Mouse (Mus musculus) regulatory T cell (primary cell): ENCODE measurements around the gene Hist1h2be.
"Not testable (repeated sequence)": the region's sequence is repeated elsewhere in the genome, so short reads cannot be mapped to it uniquely, and the experiment has no call there.

Source experiments
- in situ Hi-C: fragments of 300-600 bp; cut with MboI, MseI; formaldehyde crosslinking; loops from one replicate; pipeline ENCODE4 v1.15.1; 2025; ENCODE audit warnings: high pct_unique_total_duplicates

Hist1h2be gene

GRCm38 (mm10) chr13:23552962-23553361 lies 68.0 kb downstream of the Hist1h2be start, which contains the start of gene Hist1h1d:
TSS of gene Hist1h1d (plus strand) at chr13:23553262.
- in situ Hi-C loops: loop anchor here (25.0 kb wide), 2 partner anchors 1059 to 1741 kb away; partner anchors contain the start of genes Hist1h2ao, Hist1h2bq and Hist1h4m

DNA sequence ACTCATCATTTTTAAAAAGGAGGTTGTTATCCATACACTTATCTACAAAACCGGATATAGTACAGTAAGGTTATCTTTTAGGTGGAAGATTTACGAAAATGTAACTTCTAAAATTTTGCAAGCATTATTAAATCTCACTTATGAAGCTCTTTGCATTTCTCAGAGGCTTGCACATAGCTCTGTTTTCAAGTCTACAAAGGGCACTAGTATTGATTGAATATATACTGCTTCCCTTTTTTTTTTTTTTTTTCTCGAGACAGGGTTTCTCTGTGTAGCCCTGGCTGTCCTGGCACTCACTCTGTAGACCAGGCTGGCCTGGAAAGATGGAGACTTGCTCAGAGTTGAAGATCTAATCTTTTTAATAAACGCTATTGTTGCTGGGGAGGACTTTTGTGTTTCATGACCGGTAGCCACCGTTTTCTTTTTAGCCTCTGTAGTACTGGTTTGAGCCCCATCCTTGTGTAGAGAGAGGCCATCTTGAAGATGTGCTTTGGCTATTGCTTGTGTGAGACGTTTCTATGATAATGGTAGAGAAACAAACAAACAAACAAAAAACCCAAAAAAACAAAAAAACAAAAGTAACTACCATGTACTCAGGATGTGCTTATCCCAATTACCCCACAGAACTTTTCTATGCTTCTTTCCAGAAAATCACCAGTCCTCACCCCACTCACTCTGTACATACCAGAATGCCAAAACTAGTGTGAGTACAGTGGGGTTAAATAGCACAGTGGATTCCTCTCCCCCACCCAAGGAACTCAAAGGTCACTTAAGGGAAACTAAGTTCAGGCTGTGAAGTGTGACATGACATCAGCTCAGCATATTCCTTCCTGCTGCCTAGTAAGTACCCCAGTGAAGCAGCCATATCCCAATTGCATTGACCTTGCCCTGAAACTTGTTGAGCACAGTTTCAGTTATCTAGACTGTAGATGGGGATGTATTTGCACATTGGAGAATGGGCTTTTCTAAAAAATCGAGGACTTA lies 68.7 kb downstream of the Hist1h2be start:
- in situ Hi-C loops: loop anchor here (25.0 kb wide), 2 partner anchors 1060 to 1740 kb away; partner anchors contain the start of genes Hist1h2ao, Hist1h2bq and Hist1h4m

DNA sequence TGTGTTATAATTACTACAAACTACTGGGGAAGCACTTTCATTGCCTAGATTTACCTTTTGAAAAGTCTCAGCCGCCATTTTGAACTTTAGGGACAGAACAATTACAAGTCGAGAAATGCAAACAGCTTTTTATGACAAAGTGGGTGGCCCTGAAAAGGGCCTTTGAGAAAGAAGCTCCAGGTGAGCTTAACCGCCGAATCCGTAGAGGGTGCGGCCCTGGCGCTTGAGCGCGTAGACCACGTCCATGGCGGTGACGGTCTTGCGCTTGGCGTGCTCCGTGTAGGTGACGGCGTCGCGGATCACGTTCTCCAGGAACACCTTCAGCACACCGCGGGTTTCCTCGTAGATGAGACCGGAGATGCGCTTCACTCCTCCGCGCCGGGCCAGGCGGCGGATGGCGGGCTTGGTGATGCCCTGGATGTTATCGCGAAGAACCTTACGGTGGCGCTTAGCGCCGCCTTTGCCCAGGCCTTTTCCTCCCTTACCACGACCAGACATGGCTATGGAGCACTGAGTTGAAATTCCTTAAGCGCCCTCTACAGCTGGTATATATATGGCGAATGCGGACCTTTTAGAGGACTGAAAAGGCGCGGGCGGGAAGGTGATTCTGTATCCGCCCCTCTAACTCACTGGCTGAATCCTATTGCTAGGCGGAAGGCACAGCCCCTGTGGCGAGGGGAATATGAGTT lies 69.6 kb downstream of the Hist1h2be start, which contains the start of gene Hist1h4f:
Gene Hist1h4f, minus strand, starts transcription at position 503 of the 689 bp plus-strand sequence.
- in situ Hi-C loops: loop anchor here (25.0 kb wide), 2 partner anchors 1061 to 1739 kb away; partner anchors contain the start of genes Hist1h2ao, Hist1h2bq and Hist1h4m

DNA sequence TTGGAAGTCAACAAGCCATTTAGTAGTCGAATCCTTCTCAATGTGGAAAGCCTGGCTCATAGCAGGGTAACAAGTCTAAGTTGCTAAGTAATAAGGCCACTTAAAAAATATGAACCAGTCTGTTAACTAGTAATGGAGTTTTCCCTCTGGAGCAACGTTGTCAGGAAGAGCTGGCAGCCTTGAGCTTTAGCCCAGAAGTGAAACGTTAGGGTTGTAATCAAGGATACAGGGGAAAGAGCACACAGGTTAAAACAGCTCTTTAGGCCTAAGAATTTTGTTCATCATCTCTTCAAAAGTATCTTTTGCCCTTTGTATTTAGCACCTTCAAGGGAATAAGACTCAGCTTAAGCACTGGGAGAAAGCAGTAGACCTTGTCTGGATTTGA lies 70.2 kb downstream of the Hist1h2be start:
- in situ Hi-C loops: loop anchor here (25.0 kb wide), 2 partner anchors 1062 to 1738 kb away; partner anchors contain the start of genes Hist1h2ao, Hist1h2bq and Hist1h4m

DNA sequence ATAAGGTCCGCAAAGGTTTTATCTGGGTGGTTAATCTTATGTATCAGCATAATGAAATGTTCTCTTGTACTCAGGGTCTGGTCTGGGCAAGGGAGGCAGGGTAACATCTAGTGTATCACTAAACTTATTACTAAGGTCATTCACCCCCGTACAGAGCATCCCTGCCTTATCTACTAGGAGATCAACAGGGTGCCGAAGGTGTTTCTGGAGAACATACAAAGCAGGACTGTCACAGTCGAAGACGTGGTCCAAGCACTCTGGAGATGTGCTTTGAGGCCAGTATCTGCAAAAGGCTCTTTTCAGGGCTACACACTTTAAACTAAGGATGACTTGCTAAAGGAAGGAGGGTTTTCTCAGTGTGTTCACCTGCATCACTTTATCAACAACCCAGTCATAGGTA lies 74.2 kb downstream of the Hist1h2be start:
- in situ Hi-C loops: no loop called here

- in situ Hi-C loops: not testable (repeated sequence)
Measured at GRCm38 (mm10) chr13:23544787-23545120, 76.2 kb downstream of the Hist1h2be start.

GRCm38 (mm10) chr13:23543965-23544786 lies 76.7 kb downstream of the Hist1h2be start, which contains the start of gene Hist1h3f:
TSS of gene Hist1h3f (plus strand) at chr13:23544052.
- in situ Hi-C loops: no loop called here

GRCm38 (mm10) chr13:23542999-23543607 lies 77.8 kb downstream of the Hist1h2be start, which contains the start of gene Hist1h2bh:
TSS of gene Hist1h2bh (minus strand) at chr13:23543392.
- in situ Hi-C loops: not testable (repeated sequence)

- in situ Hi-C loops: not testable (repeated sequence)
Measured at GRCm38 (mm10) chr13:23542225-23542980, 78.5 kb downstream of the Hist1h2be start.

DNA sequence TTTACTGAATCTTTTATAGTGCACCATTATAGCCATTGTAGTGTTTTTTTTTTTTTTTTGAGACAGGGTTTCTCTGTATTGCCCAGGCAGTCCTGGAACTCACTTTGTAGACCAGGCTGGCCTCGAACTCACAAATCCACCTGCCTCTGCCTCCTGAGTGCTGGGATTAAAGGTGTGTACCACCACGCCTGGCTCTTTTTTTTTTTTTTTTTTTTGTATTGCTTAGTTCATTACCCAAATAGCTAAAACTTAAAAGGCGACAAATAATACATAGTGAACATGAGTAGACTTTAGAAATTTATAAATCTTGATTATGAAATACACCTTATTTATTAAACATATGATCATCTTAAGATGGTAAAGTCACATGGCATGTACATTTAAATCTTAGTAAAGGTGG lies 79.4 kb downstream of the Hist1h2be start:
- in situ Hi-C loops: no loop called here

DNA sequence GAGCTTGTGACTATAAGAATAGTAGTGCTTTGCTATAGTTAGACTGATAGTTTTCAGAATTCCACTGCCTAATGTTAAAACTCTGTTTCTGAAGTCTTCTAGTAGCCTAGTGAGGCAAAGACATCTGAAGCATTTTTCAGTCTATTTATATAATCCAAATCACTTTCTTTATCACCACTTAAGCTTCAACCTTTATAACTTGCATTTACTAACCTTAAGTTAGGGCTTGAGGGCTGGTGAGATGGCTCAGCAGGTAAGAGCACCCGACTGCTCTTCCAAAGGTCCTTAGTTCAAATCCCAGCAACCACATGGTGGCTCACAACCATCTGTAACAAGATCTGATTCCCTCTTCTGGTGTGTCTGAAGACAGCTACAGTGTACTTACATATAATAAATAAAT lies 81.1 kb downstream of the Hist1h2be start:
- in situ Hi-C loops: loop anchor here (10.0 kb wide), 2 partner anchors 45 to 1505 kb away; partner anchors contain the start of genes Hist1h2ah, Hist1h2bk and Hist1h4d

GRCm38 (mm10) chr13:23538249-23538648 lies 82.7 kb downstream of the Hist1h2be start:
- in situ Hi-C loops: loop anchor here (10.0 kb wide), 2 partner anchors 47 to 1503 kb away; partner anchors contain the start of genes Hist1h2ah, Hist1h2bk and Hist1h4d

- in situ Hi-C loops: loop anchor here (10.0 kb wide), 2 partner anchors 48 to 1502 kb away; partner anchors contain the start of genes Hist1h2ah, Hist1h2bk and Hist1h4d
Measured at GRCm38 (mm10) chr13:23537006-23537710, 83.8 kb downstream of the Hist1h2be start.

GRCm38 (mm10) chr13:23536076-23536822 lies 84.7 kb downstream of the Hist1h2be start:
- in situ Hi-C loops: loop anchor here (10.0 kb wide), 2 partner anchors 49 to 1501 kb away; partner anchors contain the start of genes Hist1h2ah, Hist1h2bk and Hist1h4d

GRCm38 (mm10) chr13:23535137-23536075 lies 85.5 kb downstream of the Hist1h2be start, which contains the start of gene Hist1h3g:
TSS of gene Hist1h3g (plus strand) at chr13:23535422.
- in situ Hi-C loops: loop anchor here (10.0 kb wide), 2 partner anchors 49 to 1501 kb away; partner anchors contain the start of genes Hist1h2ah, Hist1h2bk and Hist1h4d

GRCm38 (mm10) chr13:23534368-23535131 lies 86.4 kb downstream of the Hist1h2be start:
- in situ Hi-C loops: loop anchor here (5.0 to 10.0 kb wide), 3 partner anchors 50 to 1822 kb away; partner anchors contain the start of genes Hist1h2ah, Hist1h2bk and Hist1h4d
